Mouse (Mus musculus): Measurements from ENCODE around the gene Oprd1. TPM values are rescaled to one million over a fixed set of nuclear protein-coding genes. Genes with fewer than 3 reads are reported as not detected.

The Oprd1 gene
- total RNA-seq (2015; ENCODE audit: low replicate concordance) (not detected in 2 replicates), total RNA-seq (2017; ENCODE audit: low replicate concordance) (0.09 and 0.14 TPM in 2 replicates)

DNA sequence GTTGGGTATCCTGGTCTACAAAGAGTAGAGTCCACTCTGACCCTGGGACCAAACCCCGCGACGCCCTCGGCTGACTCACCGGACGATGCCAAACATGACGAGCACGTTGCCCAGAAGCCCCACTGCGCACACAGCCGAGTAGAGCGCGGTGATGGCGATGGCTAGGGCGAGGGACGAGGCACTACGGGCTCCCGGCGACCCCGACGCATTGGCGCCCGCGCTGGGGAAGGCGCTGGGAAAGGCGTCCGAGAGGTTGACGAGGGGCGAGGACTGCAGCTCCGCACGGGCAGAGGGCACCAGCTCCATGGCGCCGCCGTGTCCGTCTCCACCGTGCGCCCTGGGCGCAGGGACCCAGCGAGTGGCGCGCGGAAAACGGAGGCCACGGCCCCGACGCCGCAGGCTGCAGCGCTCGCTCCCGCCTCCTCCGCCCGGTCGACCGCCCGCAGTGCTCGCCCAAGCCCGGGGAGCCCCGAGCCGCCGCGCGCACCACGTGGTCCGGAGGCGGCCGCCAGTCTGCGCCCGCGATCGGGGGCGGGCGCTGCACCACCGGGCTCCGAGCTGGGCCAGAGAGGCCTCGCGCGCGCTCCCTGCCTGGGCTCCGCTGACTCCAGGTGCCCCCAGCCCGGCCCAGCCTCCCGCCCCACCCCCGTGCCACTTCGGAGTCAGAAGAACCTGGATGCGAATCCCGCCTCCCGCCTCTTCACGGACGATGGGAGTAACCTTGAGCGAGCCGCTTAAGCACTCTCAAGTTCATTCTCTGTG, at the start of gene Oprd1:
Gene Oprd1, minus strand, starts transcription at position 407 of the 762 bp plus-strand sequence.
- no peak for ATAC-seq (replicated peaks; ENCODE audit: low FRiP score, poor library complexity, severe bottlenecking)

DNA sequence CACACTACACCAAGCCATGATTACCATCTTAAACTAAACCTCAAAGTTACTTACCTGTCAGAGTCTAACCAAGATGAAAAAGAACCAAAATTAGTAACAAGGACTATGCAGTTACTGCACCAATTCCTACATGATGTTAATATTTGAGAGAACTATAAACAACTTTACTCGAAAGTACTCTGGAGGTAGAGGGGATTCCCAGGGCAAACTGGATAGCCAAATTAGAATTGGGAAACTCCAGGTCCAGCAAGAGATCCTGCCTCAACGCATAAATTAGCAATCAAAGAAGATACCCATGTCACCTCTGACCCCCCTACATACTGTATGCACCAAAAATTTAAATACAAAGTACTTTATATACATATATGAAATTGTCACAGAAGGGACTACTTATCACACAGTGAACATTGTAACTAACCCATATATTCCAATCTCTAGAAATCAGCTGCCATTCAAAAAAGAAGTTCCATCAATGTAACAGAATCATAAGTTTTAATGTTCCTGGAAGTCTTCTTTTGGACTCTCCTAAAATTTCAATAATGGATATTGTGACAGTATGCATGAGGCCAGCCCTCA, 43.6 kb upstream of the Oprd1 start:
- no peak for ATAC-seq (replicated peaks; ENCODE audit: low FRiP score, poor library complexity, severe bottlenecking)

DNA sequence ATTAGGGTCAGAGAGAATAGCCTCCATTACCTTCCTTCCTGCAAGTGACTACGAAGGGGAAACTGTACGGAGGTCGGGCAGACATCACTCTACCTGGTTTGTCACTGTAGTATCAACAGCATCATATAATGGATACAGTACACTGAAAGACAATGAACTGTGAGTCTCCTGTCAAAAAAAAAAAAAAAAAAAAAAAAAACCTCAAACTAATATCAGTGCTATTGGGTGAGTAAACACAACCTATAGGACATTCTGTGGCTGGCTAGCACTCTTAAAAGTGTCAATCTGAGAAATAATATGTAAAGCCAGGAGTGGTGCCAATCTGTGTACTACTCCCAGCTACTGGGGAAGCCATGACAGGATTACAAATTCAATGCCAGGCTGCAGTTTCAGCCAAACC, 38.9 kb upstream of the Oprd1 start:
- no peak for ATAC-seq (replicated peaks; ENCODE audit: low FRiP score, poor library complexity, severe bottlenecking)

DNA sequence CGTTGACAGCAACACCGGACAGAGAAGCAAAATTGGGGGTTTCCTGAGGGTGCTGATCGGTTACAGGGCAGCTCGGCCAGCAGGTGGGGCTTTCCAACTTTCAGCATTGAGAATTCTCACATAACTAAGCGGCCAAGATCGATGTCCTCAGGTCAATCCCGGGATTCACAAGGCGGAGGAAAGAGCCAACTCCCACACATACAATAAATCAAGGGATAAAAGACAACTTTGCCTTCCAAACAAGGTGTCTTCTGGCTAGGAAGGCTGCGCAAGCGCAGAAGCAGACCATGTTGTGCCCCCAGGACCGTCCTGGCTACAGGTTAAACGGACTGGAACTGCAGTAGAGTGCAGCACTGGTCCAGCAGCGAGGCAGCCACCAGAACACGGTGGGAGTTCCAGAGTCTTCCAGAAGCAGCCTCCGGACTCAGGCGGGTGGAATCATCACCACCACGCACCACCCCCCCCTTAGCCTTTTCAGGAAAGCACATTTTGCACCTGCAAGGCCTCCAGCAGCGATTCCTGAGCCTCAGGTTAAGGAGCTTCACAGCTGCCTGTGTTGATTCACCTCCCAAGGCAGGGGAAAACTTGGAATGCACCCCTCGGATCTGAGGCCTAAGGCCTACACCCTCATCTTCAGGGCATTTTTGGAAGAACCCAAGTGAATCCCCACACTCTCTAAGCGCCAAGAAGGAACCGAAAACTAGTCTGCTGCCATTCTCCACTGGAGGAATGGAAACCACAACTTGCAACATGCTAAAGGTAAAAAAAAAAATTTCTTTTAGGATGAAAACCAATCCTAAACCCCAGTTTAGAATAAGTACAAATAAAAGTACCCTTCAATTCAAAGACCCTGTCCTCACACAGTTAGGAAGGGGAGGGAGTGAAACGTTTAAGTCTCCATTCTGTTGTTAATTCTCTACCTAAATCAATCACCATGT, 37.7 kb upstream of the Oprd1 start:
- no peak for ATAC-seq (replicated peaks; ENCODE audit: low FRiP score, poor library complexity, severe bottlenecking)

DNA sequence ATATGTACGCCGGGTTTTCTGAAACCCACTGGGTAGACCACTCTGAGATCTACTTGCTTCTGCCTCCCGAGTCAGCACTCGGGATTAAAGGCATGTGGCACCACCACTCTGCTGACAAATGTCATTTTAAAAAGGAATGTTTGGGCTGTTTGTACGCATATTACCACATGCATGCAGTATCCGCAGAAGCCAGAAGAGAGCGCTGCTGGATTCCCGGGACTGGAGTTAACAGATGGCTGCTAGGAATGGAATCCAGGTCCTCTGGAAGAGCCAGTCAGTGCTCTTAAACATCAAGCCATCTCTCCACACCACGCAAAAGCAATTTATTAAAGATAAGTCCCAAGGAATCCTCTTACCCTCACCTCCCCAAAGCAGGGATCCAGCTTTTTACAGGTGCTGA, 36.4 kb upstream of the Oprd1 start:
- ATAC-seq (replicated peaks; ENCODE audit: low FRiP score, poor library complexity, severe bottlenecking), result no peak

DNA sequence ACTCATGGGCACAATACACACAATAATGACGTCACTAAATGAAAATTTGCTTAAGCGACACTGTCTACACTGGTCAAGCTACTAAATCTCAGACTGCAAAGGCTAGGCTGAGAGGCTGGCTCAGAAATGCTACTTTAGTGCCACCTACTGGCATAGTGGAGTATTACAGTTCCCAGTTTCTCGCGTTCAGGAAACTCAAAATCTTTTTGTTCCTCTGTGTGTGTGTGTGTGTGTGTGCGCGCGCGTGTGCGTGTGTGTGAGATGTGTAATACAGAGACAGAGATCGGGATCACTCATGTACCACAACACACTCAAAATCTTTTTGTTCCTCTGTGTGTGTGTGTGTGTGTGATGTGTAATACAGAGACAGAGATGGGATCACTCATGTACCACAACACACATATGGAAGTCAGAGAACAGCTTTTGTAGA, 34.4 kb upstream of the Oprd1 start:
- peak; percentile 84 for ATAC-seq (replicated peaks; ENCODE audit: low FRiP score, poor library complexity, severe bottlenecking)

DNA sequence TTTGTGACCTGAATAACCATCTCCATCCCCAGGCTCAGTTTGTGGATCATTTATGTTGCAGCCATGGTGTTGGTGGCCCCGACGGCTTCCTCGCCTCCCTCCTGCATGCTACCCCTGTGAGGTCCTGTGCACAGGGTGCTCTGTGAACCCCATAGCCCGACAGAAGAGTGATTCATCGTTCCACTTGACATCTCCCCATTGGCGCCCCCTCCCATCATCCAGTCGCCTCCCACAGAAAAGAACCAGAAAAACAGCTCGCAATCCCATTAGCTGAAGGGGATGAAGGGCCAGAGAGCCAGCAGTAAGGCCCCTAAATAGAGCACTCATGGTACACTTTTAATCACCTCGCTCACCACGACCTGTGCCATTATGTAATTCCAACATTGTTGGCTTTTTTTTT, 32.2 kb upstream of the Oprd1 start:
- ATAC-seq (replicated peaks; ENCODE audit: low FRiP score, poor library complexity, severe bottlenecking), result no peak

DNA sequence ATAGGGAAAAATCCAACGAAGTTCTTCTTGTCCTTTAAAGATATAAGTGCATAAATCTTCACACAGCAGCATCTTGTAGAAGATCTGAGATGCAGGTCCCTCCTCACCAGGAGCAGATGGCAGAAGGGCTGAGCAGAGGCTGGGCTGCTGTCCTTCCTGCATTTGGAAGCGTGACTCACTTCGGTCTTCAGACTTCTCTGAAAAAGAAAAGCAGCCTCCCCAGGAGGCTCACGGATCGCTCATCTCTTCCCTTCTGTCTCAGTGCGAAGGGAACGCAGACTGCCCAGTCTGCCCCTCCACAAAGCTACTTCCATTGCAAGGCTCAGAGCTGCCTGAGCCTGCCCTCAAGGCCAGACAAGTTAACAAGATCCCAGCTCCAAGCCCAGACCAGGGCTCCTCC, 26.6 kb upstream of the Oprd1 start:
- ATAC-seq (replicated peaks; ENCODE audit: low FRiP score, poor library complexity, severe bottlenecking), result no peak

DNA sequence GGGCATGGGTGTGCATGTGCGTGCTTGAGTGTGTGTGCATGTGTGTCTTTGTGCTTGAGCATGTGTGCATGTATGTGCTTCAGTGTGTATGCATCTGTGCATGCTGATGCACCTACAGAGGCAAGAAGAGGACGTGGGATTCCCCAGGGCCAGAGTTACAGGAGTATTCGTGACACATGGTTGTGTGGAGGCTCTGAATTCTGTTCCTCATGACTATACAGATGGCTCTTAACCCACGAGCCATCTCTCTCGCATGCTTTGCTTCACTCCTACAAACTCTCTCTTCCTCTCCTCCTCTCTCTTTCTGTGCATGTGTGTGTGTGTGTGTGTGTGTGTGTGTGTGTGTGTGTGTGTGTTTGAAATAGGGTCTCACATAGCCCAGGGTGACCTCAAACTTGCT, 25.5 kb upstream of the Oprd1 start:
- ATAC-seq (replicated peaks; ENCODE audit: low FRiP score, poor library complexity, severe bottlenecking), result no peak

DNA sequence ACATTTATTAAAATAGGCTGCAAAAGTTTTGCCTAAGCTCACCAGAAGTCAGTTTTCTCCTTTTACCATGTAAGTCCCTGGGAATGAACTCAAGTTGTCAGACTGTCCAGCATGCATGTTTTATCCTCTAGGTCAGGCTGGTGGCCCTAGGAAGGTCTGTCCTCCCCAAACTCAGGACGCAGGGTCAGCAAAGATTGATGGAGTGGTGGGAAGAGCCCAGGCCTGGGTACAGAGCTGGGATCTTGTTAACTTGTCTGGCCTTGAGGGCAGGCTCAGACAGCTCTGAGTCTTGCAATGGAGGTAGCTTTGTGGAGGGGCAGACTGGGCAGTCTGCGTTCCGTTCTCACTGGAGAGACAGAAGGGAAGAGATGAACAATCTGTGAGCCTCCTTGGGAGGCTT, 25.0 kb upstream of the Oprd1 start:
- no peak for ATAC-seq (replicated peaks; ENCODE audit: low FRiP score, poor library complexity, severe bottlenecking)

DNA sequence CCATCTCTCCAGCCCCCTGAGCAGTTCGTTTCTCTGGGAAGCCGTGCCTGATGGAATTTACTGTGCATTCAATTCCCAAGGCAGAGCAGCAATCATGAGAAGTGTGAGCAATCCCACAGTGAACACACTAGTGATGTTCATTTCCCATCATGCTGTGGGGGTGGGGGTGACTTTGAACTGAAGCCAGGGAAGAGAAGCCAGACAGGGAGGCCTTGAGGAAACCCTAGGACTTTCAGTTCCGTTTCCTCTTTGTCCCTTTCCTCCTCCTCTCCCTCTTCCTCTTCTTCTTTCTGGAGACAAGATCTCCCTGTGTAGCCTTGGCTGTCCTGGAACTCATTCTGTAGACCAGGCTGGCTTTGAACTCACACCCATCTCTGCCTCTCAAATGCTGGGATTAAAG, 23.1 kb upstream of the Oprd1 start:
- no peak for ATAC-seq (replicated peaks; ENCODE audit: low FRiP score, poor library complexity, severe bottlenecking)

DNA sequence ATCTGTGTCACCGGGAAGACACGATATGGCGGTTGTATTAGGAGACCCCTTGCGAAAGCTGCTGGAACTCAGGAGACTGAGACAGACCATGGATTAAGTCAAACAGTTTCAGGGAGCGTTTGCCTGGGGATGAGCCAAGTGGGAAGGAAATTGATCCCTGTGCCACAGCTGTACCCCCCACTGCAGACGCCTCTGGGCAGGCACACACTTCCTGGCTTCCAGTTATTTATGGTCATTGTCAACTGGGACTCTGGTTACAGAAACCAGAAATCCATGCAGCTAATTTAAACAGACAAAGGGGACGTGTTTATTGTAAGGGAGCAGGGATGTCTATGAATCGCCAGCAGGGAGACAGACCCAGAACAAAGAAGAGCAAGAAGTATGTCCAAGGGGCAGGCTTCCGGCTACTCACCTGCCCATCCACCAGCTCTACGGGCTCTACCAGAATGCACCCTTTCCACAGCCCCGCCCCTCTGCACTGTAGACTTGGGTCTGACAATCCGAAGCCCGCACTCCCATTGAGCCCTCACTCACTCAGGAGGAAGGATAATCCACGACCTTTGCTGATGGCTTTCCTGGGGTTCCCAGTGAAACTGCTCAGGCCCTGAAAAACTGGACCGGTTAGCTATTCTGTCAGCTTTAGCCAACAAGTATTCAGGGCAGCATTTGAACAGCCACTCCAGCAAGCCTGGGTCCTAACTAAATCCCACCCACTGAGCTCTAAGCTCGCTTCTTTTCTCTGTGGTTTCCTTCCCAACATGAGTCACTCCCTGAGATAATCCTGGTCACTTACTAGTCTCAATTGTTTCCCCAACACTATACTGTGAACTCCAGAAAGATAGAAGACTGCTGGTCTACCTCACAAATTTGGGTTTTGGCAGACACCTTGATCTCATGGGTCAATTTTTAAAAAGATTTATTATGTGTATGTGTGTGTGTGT, 22.3 kb upstream of the Oprd1 start:
- ATAC-seq (replicated peaks; ENCODE audit: low FRiP score, poor library complexity, severe bottlenecking), result no peak

DNA sequence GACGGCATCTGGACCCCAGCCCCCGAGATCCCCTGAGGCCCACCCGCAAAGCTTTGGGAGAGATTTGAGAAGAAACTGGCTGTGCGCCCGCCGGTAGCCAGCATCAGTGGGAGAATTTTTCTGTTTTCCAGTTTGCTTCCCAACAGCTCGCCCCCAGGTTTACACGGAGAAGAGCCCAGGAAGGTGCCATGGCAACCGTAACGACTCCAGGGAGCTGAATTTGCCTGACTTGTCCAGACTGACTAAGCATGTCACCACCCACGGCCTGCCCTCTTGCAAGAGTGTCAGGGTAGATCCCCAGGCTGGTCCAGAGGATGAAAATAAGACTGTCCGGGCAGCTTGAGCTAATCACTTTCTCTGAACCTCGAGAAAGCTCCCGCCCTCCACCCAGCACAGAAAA, 21.4 kb upstream of the Oprd1 start:
- no peak for ATAC-seq (replicated peaks; ENCODE audit: low FRiP score, poor library complexity, severe bottlenecking)

DNA sequence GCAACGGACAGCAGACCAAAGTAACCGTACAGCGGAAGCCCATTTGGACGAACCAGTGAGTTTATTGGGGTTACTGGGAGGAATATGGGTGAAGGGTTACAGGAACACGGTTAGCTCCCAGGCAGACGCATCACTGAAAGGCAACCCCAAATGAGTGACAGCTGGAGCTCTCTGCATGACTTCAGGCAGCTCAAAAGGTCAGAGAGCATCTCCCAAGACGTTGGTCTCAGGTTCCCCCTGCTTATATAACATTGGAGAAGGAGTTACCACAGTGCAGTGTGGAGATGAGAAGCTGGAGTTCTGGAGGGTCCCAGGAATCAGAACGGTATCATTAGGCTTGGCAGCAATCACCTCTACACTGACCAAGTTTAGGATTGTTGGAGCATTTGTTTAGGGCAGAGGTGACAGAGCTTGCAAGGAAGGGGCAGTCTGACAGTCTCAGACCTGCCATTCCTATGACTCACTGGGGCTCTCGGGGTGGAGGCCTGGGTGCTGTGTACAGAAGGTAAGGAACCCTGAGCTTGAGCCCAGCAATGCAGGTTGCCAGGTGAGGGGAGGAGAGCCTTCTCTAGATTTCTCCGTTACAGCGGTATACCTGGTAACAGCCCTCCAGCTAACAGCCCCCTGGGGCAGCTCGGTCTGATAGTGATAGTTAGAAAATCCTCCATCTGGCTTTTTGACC, 12.8 kb upstream of the Oprd1 start:
- ATAC-seq (replicated peaks; ENCODE audit: low FRiP score, poor library complexity, severe bottlenecking), result no peak

DNA sequence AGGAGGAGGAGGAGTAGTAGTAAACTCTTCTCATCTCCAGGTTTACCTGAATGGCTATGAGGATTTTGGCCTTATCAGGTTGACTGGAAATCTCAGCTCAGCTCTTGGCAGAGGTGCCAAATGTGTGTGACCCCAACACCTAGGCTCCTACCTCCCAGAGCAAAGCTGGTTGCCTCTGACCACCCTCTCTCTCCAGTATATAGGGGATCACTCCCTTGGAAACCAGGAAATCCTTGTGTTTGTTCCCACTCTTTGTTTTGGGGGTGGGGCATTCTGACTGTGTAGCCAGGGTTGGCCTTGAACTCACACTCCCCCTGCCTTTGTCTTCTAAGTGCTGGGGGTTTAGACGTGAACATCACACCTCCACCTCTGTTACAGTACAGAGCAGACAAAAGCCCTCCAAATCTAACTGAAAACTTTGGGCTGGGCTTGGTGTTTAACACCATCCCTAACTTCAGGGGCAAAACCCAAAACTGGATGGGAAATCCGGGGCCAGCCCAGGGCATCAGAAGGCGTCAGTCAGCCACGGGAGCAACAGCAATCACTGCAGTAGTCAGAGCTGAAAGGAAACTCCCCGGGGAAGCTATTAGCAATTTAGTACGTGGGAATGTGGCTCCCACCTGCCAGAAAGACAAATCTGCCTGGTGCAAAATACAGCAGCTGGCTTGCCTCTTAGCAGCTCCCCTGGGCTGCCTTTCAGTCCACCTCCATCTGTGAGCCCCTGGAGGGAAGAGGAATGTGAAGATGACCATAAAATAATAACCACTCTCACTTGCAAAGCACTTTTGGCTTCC, 10.8 kb upstream of the Oprd1 start:
- no peak for ATAC-seq (replicated peaks; ENCODE audit: low FRiP score, poor library complexity, severe bottlenecking)

DNA sequence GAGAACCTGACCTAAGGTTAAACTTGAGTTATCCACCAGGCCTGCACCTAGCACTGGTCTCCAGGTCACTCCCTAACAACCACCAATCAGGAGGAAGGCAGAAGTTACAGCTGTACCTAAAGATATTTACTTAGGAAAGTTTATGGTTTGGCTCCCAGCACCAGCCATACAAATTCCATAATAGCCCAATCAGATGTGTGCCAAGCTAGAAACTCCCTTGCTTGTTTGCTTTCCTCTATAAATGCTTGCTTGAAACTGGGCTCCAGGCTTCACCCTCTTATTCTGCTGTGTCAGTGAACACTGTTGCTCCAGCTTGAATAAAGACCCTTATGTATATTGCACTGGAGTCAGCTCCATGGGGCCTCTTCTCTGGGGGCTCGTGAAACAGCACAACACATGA, 7.4 kb upstream of the Oprd1 start:
- ATAC-seq (replicated peaks; ENCODE audit: low FRiP score, poor library complexity, severe bottlenecking), result no peak

DNA sequence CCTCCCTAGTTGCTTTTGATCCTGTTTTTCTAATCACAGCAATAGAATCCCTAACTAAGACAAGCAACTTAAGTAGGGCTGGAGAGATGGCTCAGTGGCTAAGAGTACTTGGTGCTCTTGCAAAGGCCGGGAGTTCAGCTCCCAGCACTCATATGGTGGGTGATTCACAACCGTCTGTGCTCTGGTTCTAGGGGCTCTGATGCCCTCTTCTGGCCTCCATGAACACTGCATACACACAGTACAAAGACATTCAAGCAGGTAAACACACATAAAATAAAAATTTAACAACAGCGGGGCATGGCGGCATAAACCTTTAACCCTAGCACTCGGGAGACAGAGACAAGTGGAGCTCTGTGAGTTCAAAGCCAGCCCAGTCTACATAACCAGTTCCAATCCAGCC, 1.9 kb upstream of the Oprd1 start:
- no peak for ATAC-seq (replicated peaks; ENCODE audit: low FRiP score, poor library complexity, severe bottlenecking)

DNA sequence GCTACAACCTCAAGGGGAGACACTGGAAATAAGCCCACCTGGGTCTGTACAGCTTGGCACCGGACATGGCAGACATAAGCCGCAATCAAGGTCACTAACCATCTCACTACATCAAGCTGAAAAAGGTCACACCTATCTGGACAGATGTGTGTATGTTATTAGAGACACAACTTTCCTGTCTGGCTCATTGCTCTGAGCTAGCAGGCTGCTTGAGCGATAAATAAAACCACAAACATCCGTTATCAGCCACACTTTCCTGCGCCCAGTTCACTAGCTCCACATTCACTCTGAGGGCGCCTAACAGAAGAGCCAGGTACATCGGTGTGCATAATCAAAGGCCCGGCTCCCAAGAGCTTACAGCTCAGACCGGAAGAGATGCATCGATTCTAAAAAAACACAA, 806 bp upstream of the Oprd1 start:
- no peak for ATAC-seq (replicated peaks; ENCODE audit: low FRiP score, poor library complexity, severe bottlenecking)
